16 mouse cellular contexts compared by ENCODE assay signal in the genomic region with DNA sequence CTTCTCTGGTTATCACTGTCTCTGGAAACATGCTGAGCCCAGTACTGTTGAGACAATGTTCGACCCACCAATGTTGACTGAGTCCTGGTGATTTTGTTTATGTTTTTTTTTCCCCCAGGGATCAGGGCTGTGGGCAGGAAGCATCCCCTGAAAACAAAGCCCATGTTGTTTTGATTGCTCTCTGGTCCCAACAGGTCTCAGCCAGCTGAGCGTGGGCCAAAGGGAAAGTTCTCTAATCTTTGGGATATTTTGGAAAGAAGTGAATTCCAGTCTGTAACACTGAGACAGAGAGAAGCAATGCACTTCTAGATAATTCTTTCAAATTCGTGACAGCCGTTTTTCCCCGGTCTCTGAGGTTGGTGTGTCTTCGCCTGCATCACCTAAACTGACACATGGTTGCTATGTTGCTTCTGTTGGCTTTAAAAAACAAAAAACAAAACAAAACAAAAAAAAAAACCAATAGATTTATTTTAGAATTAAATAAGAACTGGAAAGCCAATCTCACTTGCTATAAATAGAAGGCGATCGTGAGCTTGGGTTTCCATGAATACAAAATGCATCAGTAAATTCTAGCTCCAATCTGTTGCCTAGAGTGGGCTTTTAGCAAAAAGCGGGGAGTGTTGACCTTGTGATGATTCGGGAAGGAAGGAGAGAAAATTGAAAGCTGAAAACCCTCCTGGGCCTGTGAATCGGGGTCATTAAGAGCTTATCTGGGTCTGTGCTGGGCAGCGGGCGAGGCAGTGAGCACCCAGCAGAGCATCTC. TPM values are rescaled to one million over a fixed set of nuclear protein-coding genes. Genes with fewer than 3 reads are reported as not detected.
A peak's percentile ranks its signal among the peaks of the same experiment; 100 is the strongest.
DNase-seq lines count a peak whose midpoint lies in the region; ATAC-seq and TF ChIP-seq lines count a peak whose summit lies in the region.
"Had no signal": no experiment of that assay in that cellular context is flagged by ENCODE, and none has a peak within 500 bp of the region (broad histone marks: within the 10 kb centered on the region; RNA-seq: fewer than 3 reads in every experiment).

No protein-coding gene starts in this region.

- no peaks in the 10 kb centered on the region for H3K27me3 ChIP-seq in midbrain, embryonic 14.5 days (ENCODE audit: control insufficient read depth, insufficient read depth, low read length)
- no peaks in the 10 kb centered on the region for H3K27me3 ChIP-seq in midbrain, embryonic 13.5 days
- H3K27me3 ChIP-seq in heart, postnatal 0 days (ENCODE audit: control insufficient read depth, insufficient read depth, low read length) = no peaks in the 10 kb centered on the region
- H3K27me3 ChIP-seq: embryonic facial prominence, embryonic 12.5 days; hindbrain, embryonic 13.5 days had no signal

- WGBS in midbrain, embryonic 14.5 days = 69% methylated on average over 13 of the region's 13 CpGs
- WGBS in midbrain, embryonic 13.5 days = 66% methylated on average over 13 of the region's 13 CpGs
- WGBS in heart, postnatal 0 days = 45% methylated on average over 13 of the region's 13 CpGs

- no peak for TF ChIP-seq EP300 in heart, postnatal 0 days (IDR thresholded peaks at IDR 0.05; ENCODE audit: low read depth)

- no peaks in the 10 kb centered on the region for H3K9me3 ChIP-seq in midbrain, embryonic 14.5 days (ENCODE audit: control insufficient read depth, low read length)
- no peaks in the 10 kb centered on the region for H3K9me3 ChIP-seq in midbrain, embryonic 13.5 days
- H3K9me3 ChIP-seq in heart, postnatal 0 days (replicated peaks; ENCODE audit: control insufficient read depth, low read length) = no peaks in the 10 kb centered on the region
- H3K9me3 ChIP-seq: embryonic facial prominence, embryonic 12.5 days; hindbrain, embryonic 13.5 days; liver, embryonic 12.5 days had no signal

- H3K4me1 ChIP-seq in midbrain, embryonic 14.5 days (ENCODE audit: control insufficient read depth, insufficient read depth, low read length) = no peaks in the 10 kb centered on the region
- no peaks in the 10 kb centered on the region for H3K4me1 ChIP-seq in midbrain, embryonic 13.5 days (replicated peaks)
- H3K4me1 ChIP-seq in brown adipose tissue, adult 24 weeks (ENCODE audit: control insufficient read depth, insufficient read depth, insufficient read length, low read length) = peaks cover 2% of the 10 kb centered on the region
- no peaks in the 10 kb centered on the region for H3K4me1 ChIP-seq in heart, postnatal 0 days (ENCODE audit: control insufficient read depth, insufficient read depth)
- H3K4me1 ChIP-seq: embryonic facial prominence, embryonic 12.5 days; liver, embryonic 12.5 days had no signal

- peak; percentile 18 for DNase-seq in gastrocnemius, postnatal 25 days
- DNase-seq in gastrocnemius, postnatal 10 days = no peak
- no peak for DNase-seq in midbrain, embryonic 14.5 days
- DNase-seq in heart, postnatal 0 days (ENCODE audit: low spot score) = no peak
- no peak for DNase-seq in cerebellum, adult 11 months
- no peak for DNase-seq in layer of hippocampus, adult 9-11 months
- DNase-seq: adrenal gland, adult 8-10 months; B cell, adult 2 months; cerebellum, adult 9-11 months; kidney, adult 2 months had no signal

- no peak overlapping the region for H3K4me2 ChIP-seq in midbrain, embryonic 14.5 days (ENCODE audit: low read length)
- no peak overlapping the region for H3K4me2 ChIP-seq in midbrain, embryonic 13.5 days (replicated peaks)
- no peak overlapping the region for H3K4me2 ChIP-seq in heart, postnatal 0 days (ENCODE audit: low read depth, low read length)
- H3K4me2 ChIP-seq: embryonic facial prominence, embryonic 12.5 days; hindbrain, embryonic 13.5 days; liver, embryonic 12.5 days had no signal

- H3K36me3 ChIP-seq in midbrain, embryonic 14.5 days (ENCODE audit: control insufficient read depth, insufficient read depth, low read length) = no peaks in the 10 kb centered on the region
- H3K36me3 ChIP-seq in midbrain, embryonic 13.5 days = no peaks in the 10 kb centered on the region
- no peaks in the 10 kb centered on the region for H3K36me3 ChIP-seq in heart, postnatal 0 days (replicated peaks; ENCODE audit: control insufficient read depth, insufficient read depth, low read length)
- H3K36me3 ChIP-seq: embryonic facial prominence, embryonic 12.5 days; hindbrain, embryonic 13.5 days; liver, embryonic 12.5 days had no signal

- ATAC-seq in midbrain, embryonic 14.5 days (ENCODE audit: low FRiP score, low TSS enrichment) = no peak
- ATAC-seq in midbrain, embryonic 13.5 days = no peak
- ATAC-seq in heart, postnatal 0 days (ENCODE audit: insufficient read depth, low read depth) = no peak
- ATAC-seq: liver, embryonic 12.5 days had no signal

- TF ChIP-seq CTCF in heart, postnatal 0 days (IDR thresholded peaks at IDR 0.05; ENCODE audit: low read depth) = no peak

- 0 out of 2 replicates have a peak overlapping the region, but pooled peaks have one; percentile 0 for H3K27ac ChIP-seq in midbrain, embryonic 14.5 days (replicated peaks; ENCODE audit: low read depth, low read length)
- H3K27ac ChIP-seq in midbrain, embryonic 13.5 days = no peak overlapping the region
- peak overlapping the region; percentile 53 for H3K27ac ChIP-seq in brown adipose tissue, adult 24 weeks (replicated peaks; ENCODE audit: low read depth, low read length)
- peak overlapping the region; percentile 46 for H3K27ac ChIP-seq in heart, postnatal 0 days (ENCODE audit: low read depth)
- H3K27ac ChIP-seq: embryonic facial prominence, embryonic 12.5 days; hindbrain, embryonic 13.5 days; liver, embryonic 12.5 days had no signal

- no peak overlapping the region for H3K9ac ChIP-seq in midbrain, embryonic 14.5 days (replicated peaks; ENCODE audit: low read length)
- H3K9ac ChIP-seq in midbrain, embryonic 13.5 days (replicated peaks) = no peak overlapping the region
- H3K9ac ChIP-seq in heart, postnatal 0 days (replicated peaks; ENCODE audit: low read depth, low read length) = no peak overlapping the region
- H3K9ac ChIP-seq: embryonic facial prominence, embryonic 12.5 days; hindbrain, embryonic 13.5 days; liver, embryonic 12.5 days had no signal

- no peak overlapping the region for H3K4me3 ChIP-seq in midbrain, embryonic 14.5 days (replicated peaks; ENCODE audit: low read depth, low read length)
- H3K4me3 ChIP-seq in midbrain, embryonic 13.5 days (replicated peaks) = no peak overlapping the region
- H3K4me3 ChIP-seq in brown adipose tissue, adult 24 weeks (ENCODE audit: insufficient read depth, low read depth, low read length) = no peak overlapping the region
- no peak overlapping the region for H3K4me3 ChIP-seq in heart, postnatal 0 days (ENCODE audit: low read depth, low read length)
- H3K4me3 ChIP-seq: embryonic facial prominence, embryonic 12.5 days; hindbrain, embryonic 13.5 days; liver, embryonic 12.5 days had no signal

RNA-seq across cellular contexts. Expression of a gene that starts 16.9 kb away (rescaled TPM):
- total RNA-seq in gastrocnemius, postnatal 25 days (2021) = 10 to 100 TPM; 13.1 to 14.4 TPM
- total RNA-seq in gastrocnemius, postnatal 10 days (2021) = 10 to 100 TPM in 1 of 2 experiments, 1 to 10 TPM in 1; 2.7 to 20.8 TPM
- 6.0 and 6.1 TPM in 2 replicates for polyA plus RNA-seq in midbrain, embryonic 14.5 days (2014; fragmentation: Nextera tagmentation; extraction: Ambion mirVana)
- polyA plus RNA-seq in midbrain, embryonic 13.5 days (2015; fragmentation: Nextera tagmentation; extraction: Ambion mirVana) = 8.0 and 9.3 TPM in 2 replicates
- 7.5 and 20.7 TPM in 2 replicates for polyA plus RNA-seq in brown adipose tissue, adult 24 weeks (2012; ENCODE audit: insufficient read depth, insufficient read length, missing spikeins)
- total RNA-seq in heart, postnatal 0 days (2014; rRNA removed; ENCODE audit: low replicate concordance) = 1.9 and 2.4 TPM in 2 replicates
- polyA plus RNA-seq in heart, postnatal 0 days (2015; fragmentation: Nextera tagmentation; extraction: Ambion mirVana) = 2.2 and 2.3 TPM in 2 replicates
- total RNA-seq: megakaryocyte-erythroid progenitor cell, adult 5-6 weeks had no signal

RNA-seq across cellular contexts. Expression of a gene that starts 48.9 kb away (rescaled TPM):
- 10 to 100 TPM; 47.6 to 54.2 TPM for total RNA-seq in gastrocnemius, postnatal 25 days (2021)
- total RNA-seq in gastrocnemius, postnatal 10 days (2021) = 10 to 100 TPM; 51.8 to 53.6 TPM
- polyA plus RNA-seq in midbrain, embryonic 14.5 days (2014; fragmentation: Nextera tagmentation; extraction: Ambion mirVana) = 11.9 and 18.4 TPM in 2 replicates
- 12.7 and 19.4 TPM in 2 replicates for polyA plus RNA-seq in midbrain, embryonic 13.5 days (2015; fragmentation: Nextera tagmentation; extraction: Ambion mirVana)
- 28.5 and 28.8 TPM in 2 replicates for polyA plus RNA-seq in brown adipose tissue, adult 24 weeks (2012; ENCODE audit: insufficient read depth, insufficient read length, missing spikeins)
- total RNA-seq in heart, postnatal 0 days (2014; rRNA removed; ENCODE audit: low replicate concordance) = 140 and 238 TPM in 2 replicates
- polyA plus RNA-seq in heart, postnatal 0 days (2015; fragmentation: Nextera tagmentation; extraction: Ambion mirVana) = 35.4 and 35.7 TPM in 2 replicates
